Mouse (Mus musculus) layer of hippocampus, adult 18-20 months (tissue): ENCODE measurements around the gene Efna3. TPM values are rescaled to one million over a fixed set of nuclear protein-coding genes. Genes with fewer than 3 reads are reported as not detected.

Experiments used
- total RNA-seq, 2 experiments: library from RNA; stranded (reverse); gene quantifications; 2 replicates each; pipeline ENCODE4 v1.2.3; 2021

Gene Efna3
- total RNA-seq, 2 experiments from 2014 or later = 78.2 to 80.1 TPM

Other genes starting within 250 kb of the Efna3 start
- gene Rusc1, start 229.7 kb downstream of the Efna3 start, total RNA-seq = 100 to 1,000 TPM; 128 to 134 TPM
- not detected for gene Gm43738, start 221.9 kb downstream of the Efna3 start, total RNA-seq
- gene Fdps, start 221.0 kb downstream of the Efna3 start, total RNA-seq = 10 to 100 TPM; 83.7 to 91.9 TPM
- gene Pklr, start 186.8 kb downstream of the Efna3 start, total RNA-seq = under 1 TPM in 1 of 2 experiments, not detected in 1; 0.15 TPM
- 10 to 100 TPM in 1 of 2 experiments, 1 to 10 TPM in 1; 9.6 to 13.1 TPM for gene Hcn3, start 162.8 kb downstream of the Efna3 start, total RNA-seq
- 10 to 100 TPM; 42.3 to 43.5 TPM for gene Clk2, start 158.2 kb downstream of the Efna3 start, total RNA-seq
- 10 to 100 TPM; 68.5 to 69.8 TPM for gene Scamp3, start 145.5 kb downstream of the Efna3 start, total RNA-seq
- 10 to 100 TPM; 49.0 to 59.9 TPM for gene Fam189b, start 139.8 kb downstream of the Efna3 start, total RNA-seq
- gene Gba, start 120.0 kb downstream of the Efna3 start, total RNA-seq = 10 to 100 TPM; 57.3 to 59.9 TPM
- gene Thbs3, start 107.8 kb downstream of the Efna3 start, total RNA-seq = 10 to 100 TPM; 30.5 to 30.7 TPM
- gene Mtx1, start 95.9 kb downstream of the Efna3 start, total RNA-seq = 10 to 100 TPM; 84.9 to 91.6 TPM
- gene Muc1, start 93.9 kb downstream of the Efna3 start, total RNA-seq = under 1 TPM; 0.71 to 0.84 TPM
- gene Krtcap2, start 77.0 kb downstream of the Efna3 start, total RNA-seq = 10 to 100 TPM; 78.0 to 81.3 TPM
- 10 to 100 TPM; 83.1 to 86.0 TPM for gene Trim46, start 76.7 kb downstream of the Efna3 start, total RNA-seq
- gene Dpm3, start 63.6 kb downstream of the Efna3 start, total RNA-seq = 10 to 100 TPM; 64.2 to 66.9 TPM
- 10 to 100 TPM; 43.7 to 52.2 TPM for gene Slc50a1, start 52.4 kb downstream of the Efna3 start, total RNA-seq
- 10 to 100 TPM in 1 of 2 experiments, 1 to 10 TPM in 1; 8.4 to 11.4 TPM for gene Efna1, start 41.8 kb downstream of the Efna3 start, total RNA-seq
- under 1 TPM; 0.53 to 0.77 TPM for gene Efna4, start 15.1 kb upstream of the Efna3 start, total RNA-seq
- 100 to 1,000 TPM; 120 to 126 TPM for gene Adam15, start 27.0 kb upstream of the Efna3 start, total RNA-seq
- gene Dcst2, start 39.0 kb upstream of the Efna3 start, total RNA-seq = under 1 TPM; 0.22 to 0.41 TPM
- gene Dcst1, start 42.3 kb upstream of the Efna3 start, total RNA-seq = not detected
- 10 to 100 TPM; 12.1 to 16.8 TPM for gene Zbtb7b, start 71.8 kb upstream of the Efna3 start, total RNA-seq
- 1 to 10 TPM; 2.5 to 4.4 TPM for gene Lenep, start 79.8 kb upstream of the Efna3 start, total RNA-seq
- gene Flad1, start 88.9 kb upstream of the Efna3 start, total RNA-seq = 10 to 100 TPM; 39.8 to 39.9 TPM
- 1 to 10 TPM; 2.3 to 2.4 TPM for gene Cks1b, start 95.4 kb upstream of the Efna3 start, total RNA-seq
- 10 to 100 TPM; 11.5 to 12.8 TPM for gene Shc1, start 95.5 kb upstream of the Efna3 start, total RNA-seq
- 10 to 100 TPM; 60.4 to 64.9 TPM for gene Pygo2, start 107.2 kb upstream of the Efna3 start, total RNA-seq
- gene Pbxip1, start 113.7 kb upstream of the Efna3 start, total RNA-seq = 10 to 100 TPM; 37.7 to 41.2 TPM
- 10 to 100 TPM; 29.4 to 34.3 TPM for gene Pmvk, start 131.6 kb upstream of the Efna3 start, total RNA-seq
- 10 to 100 TPM; 24.6 to 26.6 TPM for gene Kcnn3, start 197.2 kb upstream of the Efna3 start, total RNA-seq